8 mouse cellular contexts compared by ENCODE assay signal in genomic region chr16:56920102-56920657, GRCm38 (mm10). TPM values are rescaled to one million over a fixed set of nuclear protein-coding genes. Genes with fewer than 3 reads are reported as not detected.
DNase-seq lines count a peak whose midpoint lies in the region; ATAC-seq and TF ChIP-seq lines count a peak whose summit lies in the region.

No protein-coding gene starts in this region.

- DNase-seq in gastrocnemius, adult 2 months = no peak
- no peak for DNase-seq in gastrocnemius, postnatal 10 days
- peak; percentile 80 for DNase-seq in CH12.LX (ENCODE audit: extremely low read depth)
- DNase-seq in embryo, embryonic 11.5 days (ENCODE audit: low read depth, low spot score) = peak; percentile 51
- peak; percentile 40 for DNase-seq in induced T-regulatory cell, adult 2 months (ENCODE audit: low read depth)
- DNase-seq in lung, postnatal 25 days (ENCODE audit: low spot score) = peak; percentile 39
- DNase-seq in stomach, postnatal 0 days (ENCODE audit: low spot score) = no peak
- no peak for DNase-seq in spleen, adult 18-20 months

- no peaks in the 10 kb centered on the region for H3K79me2 ChIP-seq in CH12.LX (replicated peaks; ENCODE audit: control insufficient read depth, extremely low read depth, insufficient read depth, poor library complexity, severe bottlenecking)

- TF ChIP-seq RAD21 in CH12.LX (IDR thresholded peaks at IDR 0.05; ENCODE audit: low read depth, low read length) = no peak; the same call in none of the 2 replicates

- dilution Hi-C loops in CH12.LX (cut with MboI; ENCODE audit: extremely low pct_ligation_motif_present, extremely low pct_unique_long_range_greater_than_20kb, low sequenced_read_pairs) = no loop called here

- no peaks in the 10 kb centered on the region for H3K27me3 ChIP-seq in CH12.LX (replicated peaks)
- no peaks in the 10 kb centered on the region for H3K27me3 ChIP-seq in stomach, postnatal 0 days (ENCODE audit: control insufficient read depth, insufficient read depth, low read length)

- intact Hi-C loops in gastrocnemius, adult 2 months (cut with DNase I) = loop anchor here (2.0 kb wide), 1 partner anchor 149 kb away; no protein-coding TSS in a partner anchor

- ATAC-seq in stomach, postnatal 0 days (ENCODE audit: low FRiP score, low TSS enrichment) = peak; percentile 80

- no peak overlapping the region for H3K4me2 ChIP-seq in CH12.LX (ENCODE audit: insufficient read depth, low read depth, poor library complexity, severe bottlenecking)
- no peak overlapping the region; the same call in 1 of the 2 replicates for H3K4me2 ChIP-seq in stomach, postnatal 0 days (replicated peaks; ENCODE audit: low read depth)

- TF ChIP-seq EP300 in CH12.LX (IDR thresholded peaks at IDR 0.05; ENCODE audit: low read length) = no peak
- no peak for TF ChIP-seq EP300 in stomach, postnatal 0 days (optimal IDR thresholded peaks at IDR 0.05)

- no peaks in the 10 kb centered on the region for H3K9me3 ChIP-seq in CH12.LX (replicated peaks; ENCODE audit: low read length)
- no peaks in the 10 kb centered on the region for H3K9me3 ChIP-seq in stomach, postnatal 0 days (ENCODE audit: control insufficient read depth, low read length)

- no peaks in the 10 kb centered on the region for H3K36me3 ChIP-seq in CH12.LX (replicated peaks in 1 of 2; ENCODE audit: control insufficient read depth in 1 of 2, insufficient read depth in 1 of 2, low read length in 1 of 2)
- no peaks in the 10 kb centered on the region for H3K36me3 ChIP-seq in stomach, postnatal 0 days (ENCODE audit: control insufficient read depth, insufficient read depth, low read length)

- H3K27ac ChIP-seq in gastrocnemius, adult 2 months = no peak overlapping the region
- H3K27ac ChIP-seq in CH12.LX (ENCODE audit: insufficient read depth, low read depth) = no peak overlapping the region
- H3K27ac ChIP-seq in stomach, postnatal 0 days (replicated peaks) = no peak overlapping the region

- TF ChIP-seq POLR2A in CH12.LX (IDR thresholded peaks at IDR 0.05; ENCODE audit: low read depth, low read length) = no peak

- H3K9ac ChIP-seq in CH12.LX (ENCODE audit: insufficient read depth, low read depth) = no peak overlapping the region
- no peak overlapping the region for H3K9ac ChIP-seq in stomach, postnatal 0 days (ENCODE audit: low read length)

- in situ Hi-C loops in CH12.LX (cut with MboI; ENCODE audit: low pct_ligation_motif_present, low pct_unique_long_range_greater_than_20kb, low sequenced_read_pairs) = loop anchor here (25.0 kb wide), 1 partner anchor 408 kb away; no protein-coding TSS in a partner anchor

- H3K4me1 ChIP-seq in CH12.LX (ENCODE audit: control insufficient read depth in 1 of 2, insufficient read depth in 2 of 2) = peaks cover 0 to 2% of the 10 kb centered on the region in 2 experiments; a peak in 1 of 4 replicates
- H3K4me1 ChIP-seq in stomach, postnatal 0 days (replicated peaks; ENCODE audit: control insufficient read depth, insufficient read depth) = no peaks in the 10 kb centered on the region

- TF ChIP-seq CTCF in gastrocnemius, adult 2 months (IDR thresholded peaks at IDR 0.05) = peak; percentile 84
- TF ChIP-seq CTCF in CH12.LX (conservative IDR thresholded peaks at IDR 0.05 in 1 of 2, IDR thresholded peaks at IDR 0.05 in 1 of 2; ENCODE audit: low read depth in 2 of 2, low read length in 2 of 2) = peak; percentile 86 to 100
- TF ChIP-seq CTCF in stomach, postnatal 0 days (IDR thresholded peaks at IDR 0.05; ENCODE audit: low read depth) = peak; percentile 99

- no peak overlapping the region for H3K4me3 ChIP-seq in gastrocnemius, adult 2 months
- H3K4me3 ChIP-seq in CH12.LX (replicated peaks in 1 of 3; ENCODE audit: low read depth in 2 of 3, low read length in 2 of 3, poor library complexity in 1 of 3) = no peak overlapping the region
- no peak overlapping the region for H3K4me3 ChIP-seq in stomach, postnatal 0 days (ENCODE audit: low read depth, low read length)

- 14% methylated on average over 8 of the region's 8 CpGs for WGBS in stomach, postnatal 0 days

TF ChIP-seq in CH12.LX, 34 proteins besides CTCF, POLR2A, EP300 and RAD21:
- peak; percentile 48; the same call in 1 of the 2 replicates for TF ChIP-seq IRF4 (IDR thresholded peaks at IDR 0.05; ENCODE audit: low read depth, low read length)
- TF ChIP-seq BHLHE40 (IDR thresholded peaks at IDR 0.05; ENCODE audit: low read depth, low read length) = peak; percentile 33; the same call in 1 of the 2 replicates
- TF ChIP-seq MXI1 (IDR thresholded peaks at IDR 0.05; ENCODE audit: low read depth, low read length) = peak; percentile 36; the same call in 1 of the 2 replicates
- TF ChIP-seq ETS1 (conservative IDR thresholded peaks at IDR 0.05; ENCODE audit: low read depth, low read length) = 0 out of 2 replicates have a peak, but pooled peaks have one; percentile 19
- no peak for TF ChIP-seq PAX5 (IDR thresholded peaks at IDR 0.05; ENCODE audit: low read length)
- no peak for TF ChIP-seq GABPA (IDR thresholded peaks at IDR 0.05; ENCODE audit: insufficient replicate concordance, low read depth, low read length)
- TF ChIP-seq KAT2A (IDR thresholded peaks at IDR 0.05; ENCODE audit: insufficient replicate concordance, low read length) = no peak
- peak; percentile 100 for TF ChIP-seq SMC3 (IDR thresholded peaks at IDR 0.05; ENCODE audit: low read depth, low read length)
- peak; percentile 100 for TF ChIP-seq ZC3H11A (IDR thresholded peaks at IDR 0.05; ENCODE audit: low read depth, low read length)
- no peak for TF ChIP-seq MAX (IDR thresholded peaks at IDR 0.05; ENCODE audit: low read length)
- TF ChIP-seq SIN3A (IDR thresholded peaks at IDR 0.05; ENCODE audit: low read length) = peak; percentile 61; the same call in 1 of the 2 replicates
- TF ChIP-seq MAZ (IDR thresholded peaks at IDR 0.05; ENCODE audit: low read depth, low read length) = 0 out of 2 replicates have a peak, but pooled peaks have one; percentile 57
- TF ChIP-seq JUN (IDR thresholded peaks at IDR 0.05; ENCODE audit: insufficient read depth, low read depth, low read length) = no peak
- peak; percentile 86; the same call in 1 of the 2 replicates for TF ChIP-seq NELFE (IDR thresholded peaks at IDR 0.05; ENCODE audit: low read depth, low read length)
- no peak for TF ChIP-seq MAFK (IDR thresholded peaks at IDR 0.05; ENCODE audit: insufficient replicate concordance, low read length)
- peak; percentile 12; the same call in 1 of the 2 replicates for TF ChIP-seq NRF1 (IDR thresholded peaks at IDR 0.05; ENCODE audit: low read depth, low read length)
- TF ChIP-seq JUND (conservative IDR thresholded peaks at IDR 0.05; ENCODE audit: low read depth, low read length) = peak; percentile 74; the same call in 1 of the 2 replicates
- TF ChIP-seq TCF12 (IDR thresholded peaks at IDR 0.05; ENCODE audit: low read depth, low read length) = peak; percentile 18; the same call in 1 of the 2 replicates
- TF ChIP-seq ZNF384 (IDR thresholded peaks at IDR 0.05; ENCODE audit: low read depth, low read length) = peak; percentile 48
- no peak for TF ChIP-seq CHD2 (IDR thresholded peaks at IDR 0.05; ENCODE audit: low read length)
TF ChIP-seq in CH12.LX: peak in this region for 13.

RNA-seq across cellular contexts. Expression of gene Lnp1, which starts 7.7 kb away (rescaled TPM):
- total RNA-seq in gastrocnemius, adult 2 months (2021) = not detected
- not detected for total RNA-seq in gastrocnemius, postnatal 10 days (2021)
- total RNA-seq in CH12.LX (2012; rRNA removed) (not detected in 2 replicates), CH12.LX (2014; rRNA removed) (not detected in 2 replicates)
- not detected in 2 replicates for polyA plus RNA-seq in CH12.LX (2012; ENCODE audit: insufficient read length, low read depth)
- polyA plus RNA-seq in stomach, postnatal 0 days (2015; fragmentation: Nextera tagmentation; extraction: Ambion mirVana) = not detected in 2 replicates

RNA-seq across cellular contexts. Expression of gene Tmem45a, which starts 34.2 kb away (rescaled TPM):
- 1 to 10 TPM; 1.8 to 2.8 TPM for total RNA-seq in gastrocnemius, adult 2 months (2021)
- 10 to 100 TPM; 13.6 to 15.2 TPM for total RNA-seq in gastrocnemius, postnatal 10 days (2021)
- total RNA-seq in CH12.LX (2012; rRNA removed) = 13.7 and 30.7 TPM in 2 replicates
- 76.8 and 105 TPM in 2 replicates for total RNA-seq in CH12.LX (2014; rRNA removed)
- polyA plus RNA-seq in CH12.LX (2012; ENCODE audit: insufficient read length, low read depth) = 26.9 and 31.7 TPM in 2 replicates
- 48.9 and 53.3 TPM in 2 replicates for polyA plus RNA-seq in stomach, postnatal 0 days (2015; fragmentation: Nextera tagmentation; extraction: Ambion mirVana)

Comparison
In these comparisons a context has a peak if more than half of its experiments do, and no peak if none do; other contexts are left out.
1. DNase-seq: peak in CH12.LX (single experiment), embryo, embryonic 11.5 days (single experiment), induced T-regulatory cell, adult 2 months (single experiment) and lung, postnatal 25 days (single experiment); none in gastrocnemius, adult 2 months (single experiment), gastrocnemius, postnatal 10 days (single experiment), stomach, postnatal 0 days (single experiment) and spleen, adult 18-20 months (0 of 2).
2. Peak in every context shown above with its lines, with median percentiles within 50 percentile points of each other: CTCF ChIP-seq.